Mouse (Mus musculus) adrenal gland, postnatal 36 days (tissue): ENCODE results near the gene Baz2b. TPM values are rescaled to one million over a fixed set of nuclear protein-coding genes. Genes with fewer than 3 reads are reported as not detected.
A peak's percentile ranks its signal among the peaks of the same experiment; 100 is the strongest.

Experiments
- DNase-seq, 2 experiments: peaks; one replicate each; pipeline ENCODE4 v3.0.0; 2021; ENCODE audit warnings: mixed read lengths in 1 of 2
- total RNA-seq, 2 experiments: library from RNA; stranded (reverse); gene quantifications; 2 replicates each; pipeline ENCODE4 v1.2.3; 2021

Baz2b gene
- total RNA-seq, 2 experiments from 2014 or later, result 68.9 to 75.9 TPM

DNA sequence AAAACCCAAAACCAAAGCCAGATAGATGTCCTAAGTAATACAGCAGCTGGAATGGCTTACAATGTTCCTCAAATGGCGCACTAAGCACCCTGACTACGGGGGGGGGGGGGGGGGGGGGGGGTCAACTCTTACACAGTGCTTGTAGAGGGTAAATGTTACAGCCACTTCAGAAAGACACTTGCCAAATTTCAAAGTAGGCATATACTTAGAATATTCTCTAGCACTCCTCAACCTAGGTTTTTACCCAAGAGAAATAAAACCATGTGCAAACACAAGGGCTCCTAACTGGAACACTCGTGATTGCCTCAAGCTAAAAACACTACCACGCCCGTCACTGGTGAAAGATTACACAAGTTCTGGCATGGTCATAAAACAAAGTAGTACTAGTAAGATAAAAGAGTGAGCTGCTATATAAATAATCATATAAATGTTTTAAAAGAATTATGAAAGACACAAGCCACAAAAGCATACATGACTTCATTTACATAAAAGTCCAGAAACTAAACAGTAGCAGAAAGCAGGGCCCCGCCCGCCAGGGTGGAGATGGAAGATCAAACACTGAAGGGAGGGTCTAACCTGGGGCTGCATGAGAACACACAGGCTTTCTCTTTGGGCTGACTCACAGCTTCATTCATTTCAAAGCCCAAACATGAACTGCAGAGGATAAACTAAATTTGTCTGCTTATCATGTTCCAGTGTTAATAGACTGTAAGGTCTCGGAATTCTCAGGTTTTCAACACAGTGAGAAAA lies 212.0 kb downstream of the Baz2b start:
- DNase-seq, result no peak

- no peak for DNase-seq
Observed at GRCm38 (mm10) chr2:59996911-59997310, 212.7 kb downstream of the Baz2b start.

GRCm38 (mm10) chr2:59993190-59993535 lies 216.5 kb downstream of the Baz2b start:
- DNase-seq, result no peak

DNA sequence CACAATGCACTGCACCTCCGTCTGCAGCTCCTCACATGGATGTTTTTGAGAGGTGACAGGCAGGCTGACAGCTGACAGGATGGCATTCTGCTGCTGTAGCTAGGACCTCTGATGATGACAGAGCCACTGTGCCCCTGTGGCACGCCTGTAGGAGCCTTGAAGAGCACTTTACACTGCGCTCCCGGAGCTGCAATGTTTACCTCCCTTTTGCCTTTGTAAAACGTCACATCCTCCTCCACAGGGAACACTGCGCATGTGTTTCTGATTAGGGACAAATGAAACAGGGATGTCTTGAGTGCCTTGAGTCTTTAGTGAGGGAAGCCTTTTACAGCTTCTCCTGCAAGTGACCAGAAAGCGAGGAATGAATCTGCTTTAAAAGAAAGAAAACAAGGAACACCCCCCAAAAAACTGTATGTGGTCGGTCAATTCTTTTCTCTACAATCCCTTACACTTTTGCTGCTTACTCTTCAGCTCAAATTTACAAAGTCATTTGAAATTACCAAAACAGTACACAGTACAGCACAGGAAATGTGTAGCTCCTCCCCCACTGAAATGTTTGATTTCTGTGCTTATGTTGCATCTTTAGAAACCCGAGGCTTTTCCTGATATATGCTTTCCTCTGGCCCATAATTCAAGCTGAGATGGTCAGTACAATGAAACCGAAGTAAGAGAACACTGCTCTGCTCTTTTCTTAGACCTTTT lies 217.0 kb downstream of the Baz2b start:
- no peak for DNase-seq

- no peak for DNase-seq
Observed at GRCm38 (mm10) chr2:59991775-59992174, 217.9 kb downstream of the Baz2b start.

- DNase-seq, result no peak
Observed at GRCm38 (mm10) chr2:59987521-59987920, 222.1 kb downstream of the Baz2b start.

GRCm38 (mm10) chr2:59979488-59980220 lies 230.0 kb downstream of the Baz2b start:
- DNase-seq, result no peak

DNA sequence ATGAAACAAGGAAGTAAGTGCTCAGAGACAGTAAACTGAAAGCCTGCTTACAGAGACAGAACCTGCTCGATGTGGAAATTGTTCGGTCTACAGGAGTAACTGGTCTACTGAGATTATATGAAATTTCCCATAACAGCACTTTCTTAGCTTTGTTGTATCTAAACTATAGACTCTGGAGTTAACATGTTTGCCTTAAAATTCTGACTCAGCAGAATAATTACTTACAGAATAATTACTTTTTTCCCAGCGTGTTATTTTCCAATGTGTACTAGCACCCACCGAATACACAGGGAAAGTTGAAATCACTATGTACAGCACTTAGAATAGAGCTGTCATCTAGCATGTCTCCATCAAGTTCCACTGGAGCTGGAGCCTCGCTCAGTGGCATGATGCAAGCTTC lies 233.0 kb downstream of the Baz2b start:
- DNase-seq, result no peak

DNA sequence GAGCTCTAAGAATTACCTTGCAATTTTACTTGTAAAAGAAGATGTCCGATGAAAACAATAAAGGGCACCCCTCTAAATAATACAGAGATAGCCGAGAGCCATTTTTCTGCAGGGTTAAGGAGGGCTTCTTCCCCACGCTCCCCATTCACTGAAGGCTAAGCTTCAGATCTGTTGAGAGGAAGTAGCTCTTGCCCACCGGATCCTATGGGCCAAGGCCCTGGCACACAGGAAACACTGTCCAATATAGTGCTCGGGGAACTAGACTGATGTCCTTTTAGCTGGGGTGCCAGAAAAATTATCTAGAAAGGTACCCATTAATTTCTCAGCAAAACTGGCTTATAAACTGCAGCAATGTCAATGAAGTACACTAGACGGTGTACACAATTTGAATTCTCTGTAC lies 233.9 kb downstream of the Baz2b start:
- DNase-seq, result no peak

DNA sequence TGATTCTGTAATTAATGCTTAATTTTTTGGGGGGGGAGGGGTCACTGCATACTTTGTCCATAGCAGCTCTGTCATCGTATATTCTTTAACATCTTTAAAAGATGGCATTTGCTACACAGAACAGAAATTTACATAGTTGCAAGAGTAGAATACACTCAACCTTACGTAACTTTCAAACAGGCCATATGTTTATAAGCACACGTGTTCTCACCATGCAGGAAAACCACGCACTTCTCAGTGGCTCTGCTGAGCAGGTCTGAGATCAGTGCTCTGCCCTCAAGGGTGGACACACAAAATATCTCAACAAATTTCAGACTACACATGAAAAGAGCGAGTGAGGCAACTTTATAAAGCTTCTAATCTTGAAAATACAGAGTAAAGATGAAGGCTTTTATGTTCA lies 235.7 kb downstream of the Baz2b start:
- no peak for DNase-seq

DNA sequence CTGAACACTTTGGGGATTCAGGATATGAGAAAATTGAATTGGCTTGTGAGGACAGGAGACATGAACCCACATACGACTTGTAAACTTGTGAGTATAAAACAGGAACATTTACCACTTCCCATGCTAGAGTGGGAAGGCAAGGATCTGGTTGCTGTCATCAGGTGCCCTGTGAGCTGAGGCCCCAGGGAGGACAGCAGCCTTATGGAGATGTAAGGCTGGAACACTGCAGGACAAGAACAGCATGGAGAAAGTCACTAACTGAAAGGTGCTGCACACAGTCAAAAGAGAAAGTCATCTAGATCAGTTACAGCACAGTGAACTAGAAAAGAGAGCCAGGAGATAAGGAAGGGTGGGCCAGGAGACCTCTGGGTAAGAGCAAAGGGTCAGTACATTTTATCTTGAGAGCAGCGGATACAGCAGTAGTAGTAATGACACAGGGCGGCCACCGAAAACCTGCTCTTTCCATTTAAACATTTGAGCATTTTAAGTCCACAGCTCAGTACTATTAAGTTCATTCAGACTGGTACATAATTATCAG lies 236.5 kb downstream of the Baz2b start:
- no peak for DNase-seq

DNA sequence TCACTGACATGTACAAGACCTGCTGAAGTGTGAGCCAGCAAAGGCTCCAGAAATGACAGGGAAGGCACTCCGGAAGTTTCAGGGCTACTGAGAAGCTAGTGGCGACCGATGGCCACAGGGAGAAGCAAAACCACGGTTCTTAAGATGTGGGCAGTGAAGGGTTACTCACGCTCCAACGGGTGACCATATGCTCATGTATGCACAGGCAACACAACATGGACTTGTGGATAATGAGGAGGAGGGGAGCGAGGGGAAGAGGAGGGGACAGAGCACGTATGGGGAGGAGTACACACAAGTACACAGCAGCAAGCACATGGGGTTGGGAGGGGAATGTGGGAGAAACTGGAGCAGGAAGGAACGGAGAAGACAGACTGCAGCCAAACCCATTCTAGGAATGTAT lies 239.1 kb downstream of the Baz2b start:
- DNase-seq, result no peak

GRCm38 (mm10) chr2:59969099-59969498 lies 240.5 kb downstream of the Baz2b start:
- DNase-seq, result no peak

DNA sequence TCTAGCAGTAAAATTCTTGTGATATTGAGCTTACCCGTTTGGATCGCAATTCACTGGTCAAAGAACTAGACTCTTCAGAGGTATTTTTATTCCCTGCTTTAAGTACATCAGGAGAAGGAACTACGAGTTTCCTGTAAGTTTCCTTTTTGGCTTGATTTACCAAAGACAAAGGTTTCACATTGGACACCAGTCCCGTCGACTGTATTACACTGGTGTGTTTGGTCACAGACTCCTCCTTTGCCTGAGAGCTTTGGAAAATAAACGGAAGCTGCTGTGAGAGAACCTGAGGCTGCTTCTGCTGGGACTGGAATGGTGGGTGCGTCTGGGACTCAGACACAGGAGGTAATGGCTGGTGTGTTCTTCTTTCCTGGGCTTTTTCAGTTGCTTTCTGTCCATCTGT lies 241.0 kb downstream of the Baz2b start:
- DNase-seq, result no peak

GRCm38 (mm10) chr2:59966454-59966853 lies 243.2 kb downstream of the Baz2b start:
- no peak for DNase-seq

GRCm38 (mm10) chr2:59963011-59963410 lies 246.6 kb downstream of the Baz2b start:
- no peak for DNase-seq

DNA sequence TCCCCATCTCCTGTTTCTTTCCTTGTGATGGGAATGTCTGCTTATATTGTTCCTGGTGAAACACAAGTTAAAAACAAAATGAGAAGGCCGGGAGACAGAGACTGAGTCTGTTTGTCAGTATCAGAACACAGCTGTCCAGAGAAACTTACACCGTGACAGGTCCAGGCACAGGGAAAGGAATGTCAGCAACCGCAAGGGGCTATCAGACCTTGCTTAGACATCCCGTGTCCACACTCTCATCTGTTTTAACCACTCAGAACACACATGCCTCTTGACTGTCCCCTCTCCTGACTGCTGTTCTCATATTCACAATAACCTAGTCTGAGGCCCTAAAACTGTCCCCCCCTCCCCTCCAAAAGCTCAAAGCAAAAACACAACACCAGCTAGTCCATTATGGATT lies 247.1 kb downstream of the Baz2b start:
- DNase-seq, result no peak

GRCm38 (mm10) chr2:59960495-59960772 lies 249.2 kb downstream of the Baz2b start:
- no peak for DNase-seq

DNA sequence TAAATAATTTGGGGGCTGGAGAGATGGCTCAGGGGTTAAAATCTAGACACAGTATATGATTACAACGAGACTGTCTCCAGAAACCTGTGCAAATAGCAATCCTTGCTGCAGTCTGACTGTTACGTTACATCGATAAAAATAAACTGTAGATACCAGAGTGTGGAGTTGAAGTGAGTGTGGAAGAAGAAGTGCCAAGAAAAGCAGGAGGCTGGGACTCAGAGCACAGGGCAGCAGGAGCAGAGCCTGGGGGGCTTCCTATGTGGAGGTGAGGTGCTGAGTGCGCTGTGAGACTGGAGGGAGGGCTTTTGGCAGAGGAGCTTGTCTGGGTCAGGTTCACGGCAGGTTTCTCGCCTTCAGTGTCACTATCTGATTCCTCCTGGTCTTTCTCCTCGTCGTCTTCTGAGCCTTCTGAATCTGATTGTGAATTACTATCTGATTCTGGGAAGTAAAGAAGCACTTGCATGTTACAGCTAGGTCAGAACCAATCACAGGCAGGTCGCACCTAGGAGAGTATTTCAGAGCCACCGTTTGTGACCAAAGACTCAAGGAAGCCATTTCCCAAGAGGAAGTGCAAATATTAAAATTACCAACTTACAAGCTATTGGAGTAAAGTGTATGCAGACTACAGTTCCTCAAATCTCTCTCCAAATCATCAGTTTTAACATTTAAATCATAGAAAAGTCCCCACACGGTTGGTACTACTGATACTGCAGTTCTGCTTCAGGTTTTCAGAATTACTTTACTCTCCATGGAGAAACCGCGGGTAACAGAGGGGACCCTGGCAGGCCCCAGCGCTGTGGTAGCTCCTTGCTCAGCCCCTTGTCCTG lies 249.8 kb downstream of the Baz2b start:
- DNase-seq, result no peak

- peak in 1 of 2 experiments; percentile 13 for DNase-seq
Observed at GRCm38 (mm10) chr2:59958543-59958942, 251.1 kb downstream of the Baz2b start.

DNA sequence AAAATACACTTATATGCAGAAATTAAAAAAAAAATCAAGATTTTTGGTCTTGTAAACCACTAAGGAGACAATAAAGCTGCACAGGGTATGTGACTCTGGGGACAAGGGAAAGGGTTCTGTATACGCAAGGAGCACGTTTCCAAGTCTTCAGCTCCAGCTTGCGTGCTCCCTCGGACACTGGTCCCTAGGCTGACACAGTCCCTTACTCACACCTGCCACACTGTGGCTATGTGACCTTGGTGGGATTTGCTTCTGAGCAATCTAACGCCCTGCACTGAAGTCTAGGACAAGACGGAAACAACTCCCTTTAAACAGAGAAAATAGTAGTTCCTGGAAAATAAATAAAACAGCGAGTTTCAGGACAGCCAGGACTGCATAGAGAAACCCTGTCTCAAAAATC lies 253.7 kb downstream of the Baz2b start:
- no peak for DNase-seq

- no peak for DNase-seq
Observed at GRCm38 (mm10) chr2:59954791-59955190, 254.8 kb downstream of the Baz2b start.
